Mouse (Mus musculus) skeletal muscle tissue, adult 2 months (tissue): ENCODE data around the gene Sympk.

Experiments used
- DNase-seq: peaks from one replicate; pipeline ENCODE4 v3.0.0-alpha.2; 2012; ENCODE audit warnings: low read depth, low spot score

Gene Sympk

GRCm38 (mm10) chr7:19024096-19024506, at the start of gene Sympk:
Gene Sympk, plus strand, starts transcription at chr7:19024377.
- peak; percentile 93 for DNase-seq

- no peak for DNase-seq
These were observed 45.8 kb upstream of the Sympk start for GRCm38 (mm10) chr7:18978381-18978780.

GRCm38 (mm10) chr7:18986503-18986902, 37.7 kb upstream of the Sympk start:
- DNase-seq, result no peak

- DNase-seq, result no peak
These were observed 37.1 kb upstream of the Sympk start, which contains the start of gene Nanos2 for GRCm38 (mm10) chr7:18987100-18987499. Gene Nanos2, plus strand, starts transcription at chr7:18987400.

GRCm38 (mm10) chr7:18987747-18988146, 36.4 kb upstream of the Sympk start:
- no peak for DNase-seq

- DNase-seq, result no peak
These were observed 35.4 kb upstream of the Sympk start for GRCm38 (mm10) chr7:18988780-18989179.

GRCm38 (mm10) chr7:18989995-18990394, 34.2 kb upstream of the Sympk start:
- DNase-seq, result no peak

GRCm38 (mm10) chr7:18990601-18991295, 33.4 kb upstream of the Sympk start, which contains the start of gene Mypop:
Gene Mypop, plus strand, starts transcription at chr7:18991245.
- DNase-seq, result peak; percentile 100

DNA sequence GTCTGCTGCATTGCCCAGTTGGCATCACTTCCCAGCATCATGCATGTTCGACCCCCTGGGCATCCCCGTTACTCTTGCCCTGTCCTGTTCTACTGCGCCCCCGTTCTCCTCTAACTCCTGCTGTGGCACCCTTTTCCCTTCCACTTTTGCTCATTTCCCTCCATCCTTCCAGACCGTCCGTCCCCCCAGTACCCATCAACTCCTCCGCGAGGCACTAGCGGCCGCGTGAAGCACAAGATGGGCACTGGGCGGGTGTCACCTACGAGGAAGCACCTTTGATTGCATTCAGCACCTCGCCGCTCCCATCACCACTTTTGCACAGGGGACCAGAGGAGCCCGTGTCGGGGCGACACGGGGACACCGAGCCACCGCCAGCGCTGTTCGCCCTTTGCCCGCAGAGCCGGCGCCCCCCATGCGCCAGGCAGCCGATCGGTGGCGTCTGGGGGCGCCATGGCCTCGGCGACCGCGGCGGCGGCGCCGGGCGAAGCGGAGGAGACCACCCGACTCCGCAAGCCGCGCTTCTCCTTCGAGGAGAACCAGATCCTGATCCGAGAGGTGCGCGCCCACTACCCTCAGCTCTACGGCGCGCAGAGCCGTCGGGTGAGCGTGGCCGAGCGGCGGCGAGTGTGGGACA, 32.4 kb upstream of the Sympk start:
- DNase-seq, result no peak

DNA sequence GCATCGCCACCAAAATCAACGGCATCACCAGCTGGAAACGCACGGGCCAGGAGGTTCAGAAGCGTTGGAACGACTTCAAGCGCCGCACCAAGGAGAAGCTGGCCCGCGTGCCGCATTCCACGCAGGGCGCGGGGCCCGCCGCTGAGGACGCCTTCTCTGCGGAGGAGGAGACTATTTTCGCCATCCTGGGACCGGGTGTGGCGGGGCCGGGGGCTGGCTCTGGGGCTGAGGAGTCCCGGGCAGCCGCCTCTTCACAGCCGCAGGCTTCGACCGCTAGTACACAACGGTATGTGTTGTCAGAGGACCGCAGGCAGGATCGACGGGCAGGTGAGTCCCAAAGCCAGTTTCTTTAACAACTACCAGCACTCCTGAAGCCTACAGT, 31.9 kb upstream of the Sympk start:
- DNase-seq, result no peak

DNA sequence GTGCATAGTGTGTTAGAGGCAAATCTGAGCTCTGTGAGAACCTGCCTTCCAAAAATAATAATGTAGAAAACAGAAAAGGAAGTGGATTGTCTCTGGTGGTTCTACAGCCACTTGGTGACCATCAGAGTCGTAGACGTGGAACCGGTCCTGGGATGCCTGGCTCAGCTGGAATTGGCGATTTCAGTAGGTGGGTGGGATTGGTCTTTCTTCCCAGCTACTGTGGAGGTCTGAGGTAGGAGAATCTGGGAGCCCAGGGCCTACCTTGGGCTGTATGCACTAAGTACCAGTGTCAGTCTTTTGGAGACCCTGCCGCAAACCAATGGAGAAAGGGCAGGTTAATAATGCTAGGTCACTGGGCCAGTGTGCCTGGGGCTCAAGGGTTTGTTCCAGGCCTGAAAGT, 31.1 kb upstream of the Sympk start:
- no peak for DNase-seq

DNA sequence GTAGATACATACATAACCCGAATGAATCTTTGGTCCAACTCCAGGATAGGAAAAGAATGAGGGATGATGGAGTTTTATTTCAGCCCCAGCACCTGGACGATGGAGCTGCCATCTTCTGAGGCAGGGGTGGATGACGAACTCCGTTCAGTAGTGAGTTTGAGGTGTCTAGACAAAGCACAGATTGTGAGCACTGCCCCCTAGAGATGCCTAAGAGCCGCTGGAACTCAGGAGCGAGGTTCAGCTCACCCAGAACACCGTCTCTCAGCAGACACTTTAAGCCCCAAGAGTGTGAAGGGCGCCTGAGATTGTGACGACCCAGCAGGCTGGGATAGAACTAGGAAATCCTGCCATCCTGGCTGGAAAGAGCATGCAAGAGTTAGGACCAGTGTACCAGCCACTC, 25.3 kb upstream of the Sympk start:
- no peak for DNase-seq

GRCm38 (mm10) chr7:19000421-19000820, 23.8 kb upstream of the Sympk start:
- no peak for DNase-seq

DNA sequence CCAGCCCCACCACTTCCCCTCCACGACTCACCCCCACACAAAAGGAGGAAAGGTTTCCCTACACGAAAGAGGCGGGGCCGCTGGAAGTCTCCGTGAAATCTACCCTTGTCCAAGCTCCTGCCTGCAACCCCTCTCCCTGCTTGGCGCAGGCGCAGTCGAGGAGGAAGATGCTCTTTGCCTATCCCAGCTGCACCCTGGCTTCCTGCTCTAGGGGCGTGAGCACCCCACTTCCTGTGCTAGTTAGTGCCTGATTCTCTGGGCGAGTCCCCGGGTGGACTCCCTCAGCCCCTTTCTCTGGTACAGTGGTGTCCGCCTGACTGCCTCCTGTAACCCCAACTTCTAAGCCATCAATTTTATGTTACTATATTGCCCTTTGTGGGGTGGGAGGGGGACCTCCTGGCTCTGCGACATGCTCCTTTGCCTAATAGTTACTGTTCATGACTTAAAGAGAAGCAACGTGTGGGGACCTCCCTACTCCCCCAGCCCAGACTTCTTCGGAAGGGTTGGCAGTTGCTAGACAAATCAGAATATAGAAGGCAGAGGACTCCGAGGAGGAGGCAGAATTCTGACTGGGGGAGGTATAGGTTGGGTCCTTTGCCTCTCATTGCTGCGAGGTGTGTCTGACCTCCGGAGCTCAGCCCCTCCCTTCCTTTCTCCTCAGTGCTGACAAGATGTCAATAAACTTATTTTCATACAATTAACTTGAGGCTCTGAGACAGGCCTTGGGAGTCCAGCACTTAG, 22.9 kb upstream of the Sympk start:
- DNase-seq, result no peak

- DNase-seq, result no peak
These were observed 22.4 kb upstream of the Sympk start for GRCm38 (mm10) chr7:19001807-19002085.

- DNase-seq, result no peak
These were observed 22.1 kb upstream of the Sympk start for GRCm38 (mm10) chr7:19002115-19002514.

- peak; percentile 82 for DNase-seq
These were observed 21.2 kb upstream of the Sympk start for GRCm38 (mm10) chr7:19002848-19003498.

DNA sequence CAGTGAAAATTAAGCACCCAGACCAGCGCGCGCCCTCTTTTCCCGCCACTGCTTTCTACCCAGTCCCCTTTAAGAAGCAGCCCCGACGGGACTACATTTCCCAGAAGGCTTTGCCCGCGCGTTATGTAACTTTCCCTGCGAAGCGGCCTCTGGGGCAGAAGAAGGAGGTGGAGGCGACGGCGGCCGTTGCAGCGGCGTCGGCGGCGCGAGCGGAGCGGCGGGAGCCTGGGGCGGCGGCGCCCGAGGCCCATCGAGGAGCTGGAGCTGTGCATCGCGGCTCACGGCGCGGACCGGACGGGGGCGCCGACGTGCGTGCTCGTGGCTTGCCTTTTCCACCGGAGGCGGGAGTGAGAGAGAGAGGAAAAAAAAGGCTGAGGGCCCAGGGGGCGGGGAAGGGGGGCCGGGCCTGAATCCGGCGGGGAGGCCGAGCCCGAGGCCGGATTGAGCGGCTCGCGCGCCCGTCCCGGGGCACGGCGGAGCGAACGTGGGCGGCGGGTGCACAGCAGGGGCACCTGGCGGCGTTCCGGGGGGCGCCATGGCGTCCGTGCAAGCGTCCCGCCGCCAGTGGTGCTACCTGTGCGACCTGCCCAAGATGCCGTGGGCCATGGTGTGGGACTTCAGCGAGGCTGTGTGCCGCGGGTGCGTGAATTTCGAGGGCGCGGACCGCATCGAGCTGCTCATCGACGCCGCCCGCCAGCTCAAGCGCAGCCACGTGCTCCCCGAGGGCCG, 20.1 kb upstream of the Sympk start, which contains the start of gene Irf2bp1:
TSS of gene Irf2bp1 (plus strand) at position 143 of the 729 bp plus-strand sequence.
- DNase-seq, result peak; percentile 92

GRCm38 (mm10) chr7:19004631-19005079, 19.5 kb upstream of the Sympk start:
- DNase-seq, result no peak

DNA sequence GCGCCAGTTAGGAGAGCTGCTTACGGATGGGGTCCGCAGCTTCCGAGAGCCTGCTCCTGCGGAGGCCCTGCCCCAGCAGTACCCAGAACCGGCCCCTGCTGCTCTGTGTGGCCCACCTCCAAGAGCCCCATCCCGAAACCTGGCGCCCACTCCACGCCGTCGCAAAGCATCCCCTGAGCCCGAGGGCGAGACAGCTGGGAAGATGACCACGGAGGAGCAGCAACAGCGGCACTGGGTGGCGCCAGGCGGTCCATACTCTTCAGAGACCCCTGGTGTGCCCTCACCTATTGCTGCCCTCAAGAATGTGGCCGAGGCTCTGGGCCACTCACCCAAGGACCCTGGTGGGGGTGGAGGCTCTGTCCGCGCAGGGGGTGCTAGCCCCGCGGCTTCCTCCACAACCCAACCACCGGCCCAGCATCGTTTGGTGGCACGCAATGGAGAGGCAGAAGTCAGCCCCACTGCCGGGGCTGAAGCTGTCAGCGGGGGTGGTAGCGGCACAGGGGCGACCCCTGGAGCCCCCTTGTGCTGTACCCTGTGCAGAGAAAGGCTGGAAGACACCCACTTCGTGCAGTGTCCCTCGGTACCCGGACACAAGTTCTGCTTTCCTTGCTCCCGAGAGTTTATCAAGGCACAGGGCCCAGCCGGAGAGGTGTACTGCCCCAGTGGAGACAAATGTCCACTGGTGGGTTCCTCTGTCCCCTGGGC, 18.6 kb upstream of the Sympk start:
- no peak for DNase-seq

- peak; percentile 76 for DNase-seq
These were observed 17.7 kb upstream of the Sympk start for GRCm38 (mm10) chr7:19006476-19006875.
